Mouse (Mus musculus) spleen, postnatal 36 days (tissue): ENCODE results near the gene Mrps25.
A peak's percentile ranks its signal among the peaks of the same experiment; 100 is the strongest.

ENCODE experiments used
- DNase-seq, 2 experiments: peaks; one replicate each; pipeline ENCODE4 v3.0.0; 2022; ENCODE audit warnings: low spot score in 2 of 2, mixed read lengths in 1 of 2

Gene Mrps25

DNA sequence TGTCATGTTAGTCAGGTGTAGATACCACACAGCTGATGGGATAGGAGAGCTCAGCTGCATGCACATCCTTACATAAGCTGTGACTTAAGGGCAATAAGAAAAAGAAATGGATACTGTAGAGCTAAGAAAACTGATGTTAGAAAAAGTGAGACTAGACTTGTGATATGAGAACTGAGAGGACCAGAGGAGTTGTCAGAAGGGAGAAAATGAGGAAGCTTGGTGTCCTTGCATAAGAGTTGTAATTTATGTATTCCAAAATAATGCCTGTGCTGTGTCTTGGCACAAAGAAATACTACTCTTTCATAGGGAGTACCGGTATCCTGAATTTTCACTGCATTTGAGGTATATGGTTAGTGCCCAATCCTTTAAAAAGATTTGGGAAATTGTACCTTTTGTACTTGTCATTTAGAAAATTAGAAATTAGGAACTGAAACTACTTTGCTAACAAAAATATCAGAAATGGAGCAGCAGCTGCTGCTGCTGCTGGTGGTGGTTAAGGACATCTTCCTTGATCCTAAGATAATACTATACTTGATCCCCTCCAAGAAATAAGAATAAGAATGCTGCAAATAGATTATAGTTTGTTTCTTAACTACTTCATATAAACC lies 56.9 kb downstream of the Mrps25 start:
- DNase-seq, result peak; percentile 6 to 15

DNA sequence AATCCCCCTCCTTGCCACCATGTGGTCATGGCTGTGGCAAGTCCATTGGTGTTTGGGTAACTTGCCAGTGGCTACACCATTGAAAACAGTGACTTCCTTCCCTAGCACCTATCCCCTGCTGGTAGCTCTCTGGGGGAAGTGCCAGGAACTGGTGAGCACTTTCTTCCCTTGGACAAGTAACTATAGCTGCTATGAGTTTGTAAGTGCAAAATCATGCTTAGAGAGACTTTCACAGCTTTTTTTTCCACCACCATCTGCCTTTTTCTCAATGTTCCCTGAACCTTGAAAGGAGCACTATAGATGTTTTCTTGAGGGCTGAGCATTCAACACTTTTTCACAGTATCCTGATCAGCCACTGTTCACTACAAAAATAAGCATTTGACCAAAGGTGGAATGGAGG lies 59.3 kb downstream of the Mrps25 start:
- DNase-seq, result no peak
